Mouse (Mus musculus): ENCODE data around the gene Taok3. TPM values are rescaled to one million over a fixed set of nuclear protein-coding genes. Genes with fewer than 3 reads are reported as not detected.

Gene Taok3
- total RNA-seq (2023): 97.4 TPM

GRCm38 (mm10) chr5:117119777-117120488 lies at the start of gene Taok3:
Gene Taok3 (plus strand): TSS chr5:117120129.

DNA sequence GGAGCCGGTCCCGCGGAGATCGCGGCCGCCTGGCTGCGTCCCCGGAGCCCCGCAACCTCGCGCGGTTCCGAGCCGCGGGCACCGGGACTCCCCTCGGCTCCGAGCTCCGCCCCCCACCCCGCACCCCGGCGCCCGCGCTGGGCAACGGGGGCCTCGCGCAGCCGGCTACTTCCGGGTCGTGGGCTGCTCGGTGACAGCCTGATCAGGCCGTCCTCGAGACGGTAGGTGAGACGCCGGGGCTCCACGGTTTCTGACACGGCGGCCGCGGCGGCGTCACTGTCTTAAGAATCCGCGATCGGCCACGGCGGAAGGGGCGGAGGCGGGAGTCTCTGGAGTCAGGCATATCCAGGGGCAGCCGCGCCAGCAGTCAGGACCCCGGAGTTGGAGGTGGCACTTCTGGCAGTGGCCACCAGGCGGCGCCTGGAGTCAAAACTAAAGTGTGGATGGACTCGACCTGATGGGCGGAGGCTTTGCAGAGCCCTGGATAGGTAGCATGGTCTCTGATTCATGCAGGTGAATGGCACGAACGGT lies 4.0 kb upstream of the Taok3 start, which contains the start of gene Suds3:
Suds3 (minus strand) TSS at position 278 of the 531 bp plus-strand sequence.

DNA sequence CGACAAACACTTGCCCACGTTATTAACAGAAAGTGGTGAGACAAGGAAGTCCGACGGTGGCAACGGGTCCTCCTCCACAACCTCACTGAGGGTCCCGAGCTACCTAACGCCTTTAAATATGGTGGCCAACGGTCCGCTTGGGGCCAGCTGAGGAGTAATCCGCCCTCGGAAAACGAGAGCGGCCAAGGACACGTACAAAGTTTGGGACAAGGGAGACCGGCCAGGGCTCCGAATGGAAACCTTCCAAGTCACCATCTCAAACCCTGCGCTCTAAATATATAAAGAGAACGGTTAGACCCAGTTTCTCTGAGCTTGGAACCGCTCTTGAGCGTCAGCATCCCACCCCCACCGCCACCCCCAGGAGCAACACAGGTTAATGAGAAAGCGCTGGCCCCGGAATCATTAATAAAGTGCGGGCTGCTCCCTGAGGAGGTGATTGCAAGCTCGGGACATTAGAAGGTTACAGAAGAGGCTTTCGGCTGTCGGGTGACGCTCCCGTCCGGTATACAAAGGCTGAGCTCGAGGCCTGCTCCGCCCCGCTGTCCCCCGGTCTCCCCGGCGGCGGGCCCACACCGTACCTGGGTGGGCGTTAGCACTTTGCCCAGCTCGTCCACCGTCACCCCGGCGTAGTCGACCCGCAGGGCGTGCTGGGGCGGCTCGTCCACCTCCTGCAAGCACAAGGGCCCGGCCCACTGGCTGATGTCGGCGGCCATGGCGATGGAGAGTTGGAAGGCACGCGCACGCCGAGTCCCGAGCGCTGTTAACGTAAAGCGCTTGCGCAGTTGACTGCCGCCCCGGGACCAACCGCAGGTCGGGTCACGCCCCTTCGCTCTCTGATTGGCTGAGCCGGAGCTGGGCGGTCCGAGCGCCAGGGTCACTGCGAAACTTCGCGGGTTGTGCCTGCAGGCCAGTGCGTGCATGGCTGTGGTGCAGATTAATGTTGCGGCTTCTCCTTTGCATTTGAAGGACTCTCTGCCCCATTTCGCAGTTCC lies 167.2 kb downstream of the Taok3 start, which contains the start of gene Pebp1:
Pebp1 (minus strand) TSS at position 795 of the 992 bp plus-strand sequence.

DNA sequence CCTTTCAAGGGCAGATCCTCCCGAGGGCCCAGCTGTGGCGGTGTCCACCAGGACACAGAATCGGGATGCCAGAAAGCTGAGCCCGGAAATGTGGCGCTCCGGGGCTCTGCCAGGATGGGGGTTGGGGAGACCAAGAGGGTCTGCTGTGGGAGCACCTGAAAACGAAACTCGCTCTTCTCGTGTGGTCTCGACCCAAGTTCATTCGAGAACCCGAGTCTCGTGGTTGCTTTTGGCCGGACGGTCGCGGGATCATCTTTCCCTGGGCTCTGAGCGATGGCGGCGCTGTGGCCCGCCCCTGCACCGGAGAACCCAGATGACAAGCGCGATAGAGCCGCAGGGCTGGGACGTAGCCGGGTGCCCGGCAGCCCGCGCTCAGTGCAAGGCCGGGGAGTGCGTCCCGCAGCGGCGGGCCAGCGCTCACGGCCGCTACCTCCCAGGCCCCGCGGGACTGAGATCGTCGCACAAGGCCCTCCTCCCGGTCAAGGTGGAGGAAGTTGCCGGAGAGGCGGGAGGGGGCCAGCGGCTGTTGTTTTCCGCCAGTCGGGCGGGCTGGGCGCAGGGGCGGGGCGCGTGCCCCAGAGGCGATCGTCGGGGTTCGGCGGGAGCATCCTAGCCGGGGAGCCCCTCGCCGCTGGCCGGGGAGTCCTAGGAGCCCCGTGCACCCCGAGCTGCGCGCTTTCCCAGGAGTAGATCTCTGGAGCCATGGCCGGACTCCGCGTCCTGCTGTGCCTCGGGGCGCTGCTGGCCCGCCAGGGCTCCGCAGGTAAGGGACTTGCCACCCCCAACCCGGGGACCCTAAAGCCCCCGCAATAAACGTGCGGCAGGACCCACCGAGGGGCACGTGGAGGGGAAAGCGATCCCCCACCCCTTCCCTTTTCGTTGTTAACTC lies 199.1 kb downstream of the Taok3 start, which contains the start of gene Vsig10:
Vsig10 (plus strand) TSS at position 343 of the 889 bp plus-strand sequence.

Other genes with a start within 250 kb of the Taok3 start
- gene Suds3, start 4.0 kb upstream of the Taok3 start, total RNA-seq (2023): 80.3 TPM
- 95.9 TPM for gene Pebp1, start 167.5 kb downstream of the Taok3 start, total RNA-seq (2023)
- not detected for gene Vsig10, start 199.0 kb downstream of the Taok3 start, total RNA-seq (2023)
- 35.8 TPM for gene Wsb2, start 237.2 kb downstream of the Taok3 start, total RNA-seq (2023)